Mouse (Mus musculus) liver, embryonic 14.5 days (tissue): ENCODE measurements around the gene Tesk1.

Experiments used
- CTCF ChIP-seq: IDR thresholded peaks from 2 replicates; pipeline ENCODE4 v1.5.1; 2016; ENCODE audit warnings: antibody characterized with exemption, low read depth, control low read depth
- EP300 ChIP-seq: IDR thresholded peaks from 2 replicates; pipeline ENCODE4 v1.6.1; 2016; ENCODE audit warnings: antibody characterized with exemption, low read depth

DNA sequence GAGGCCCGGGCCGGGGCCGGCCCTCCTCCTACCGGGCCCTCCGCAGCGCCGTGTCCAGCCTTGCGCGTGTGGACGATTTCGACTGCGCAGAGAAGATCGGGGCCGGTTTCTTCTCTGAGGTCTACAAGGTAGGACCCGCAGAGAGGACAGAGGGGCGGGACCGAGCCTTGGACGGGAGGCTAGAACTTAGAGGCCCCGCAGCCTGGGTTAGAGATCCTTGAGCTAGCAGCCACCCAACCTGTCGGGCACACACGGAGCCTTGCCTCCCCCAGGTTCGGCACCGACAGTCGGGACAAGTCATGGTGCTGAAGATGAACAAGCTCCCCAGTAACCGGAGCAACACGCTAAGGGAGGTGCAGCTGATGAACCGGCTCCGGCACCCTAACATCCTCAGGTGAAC lies 1.8 kb downstream of the Tesk1 start:
- TF ChIP-seq CTCF (no peak), EP300 (no peak)
